Mouse (Mus musculus): ENCODE data around the gene Bysl. TPM values are rescaled to one million over a fixed set of nuclear protein-coding genes. Genes with fewer than 3 reads are reported as not detected.
A peak's percentile ranks its signal among the peaks of the same experiment; 100 is the strongest.
"Not testable (repeated sequence)": the region's sequence is repeated elsewhere in the genome, so short reads cannot be mapped to it uniquely, and the experiment has no call there.

Bysl gene
- total and polyA plus RNA-seq, 2 experiments from 2014 or later = 17.4 to 19.9 TPM

- DNase-seq (ENCODE audit: low spot score) (no peak), ATAC-seq (ENCODE audit: insufficient read depth, low read depth) (no peak)
- H3K4me2 ChIP-seq (ENCODE audit: low read depth, low read length) = no peak overlapping the region
- H3K4me3 ChIP-seq (ENCODE audit: low read depth, low read length) = no peak overlapping the region
- H3K4me1 ChIP-seq (ENCODE audit: control insufficient read depth, insufficient read depth) = peaks cover 3% of the 10 kb centered on the region; the same call in 1 of the 2 replicates
- H3K27me3 ChIP-seq (ENCODE audit: control insufficient read depth, insufficient read depth, low read length) = no peaks in the 10 kb centered on the region
- H3K9ac ChIP-seq (replicated peaks; ENCODE audit: low read depth, low read length) = no peak overlapping the region
- TF ChIP-seq CTCF (IDR thresholded peaks at IDR 0.05; ENCODE audit: low read depth) = peak; percentile 3; the same call in 1 of the 2 replicates
- TF ChIP-seq EP300 (IDR thresholded peaks at IDR 0.05; ENCODE audit: low read depth) = no peak
- no peaks in the 10 kb centered on the region for H3K9me3 ChIP-seq (replicated peaks; ENCODE audit: control insufficient read depth, low read length)
- WGBS = 83% methylated on average over 2 of the region's 2 CpGs
- no peak overlapping the region for H3K27ac ChIP-seq (ENCODE audit: low read depth)
- peaks cover 31% of the 10 kb centered on the region for H3K36me3 ChIP-seq (replicated peaks; ENCODE audit: control insufficient read depth, insufficient read depth, low read length)
Observed at GRCm38 (mm10) chr17:47627791-47628190, 16.5 kb upstream of the Bysl start.

- peaks cover 3% of the 10 kb centered on the region; the same call in 1 of the 2 replicates for H3K4me1 ChIP-seq (ENCODE audit: control insufficient read depth, insufficient read depth)
- H3K27me3 ChIP-seq (ENCODE audit: control insufficient read depth, insufficient read depth, low read length) = no peaks in the 10 kb centered on the region
- peaks cover 43% of the 10 kb centered on the region for H3K36me3 ChIP-seq (replicated peaks; ENCODE audit: control insufficient read depth, insufficient read depth, low read length)
- H3K27ac ChIP-seq (ENCODE audit: low read depth) = no peak overlapping the region
- 80% methylated on average over 5 of the region's 5 CpGs for WGBS
- H3K9ac ChIP-seq (replicated peaks; ENCODE audit: low read depth, low read length) = no peak overlapping the region
- TF ChIP-seq CTCF (IDR thresholded peaks at IDR 0.05; ENCODE audit: low read depth) (no peak), EP300 (IDR thresholded peaks at IDR 0.05; ENCODE audit: low read depth) (no peak)
- no peak for DNase-seq (ENCODE audit: low spot score)
- H3K4me3 ChIP-seq (ENCODE audit: low read depth, low read length) = no peak overlapping the region
- ATAC-seq (ENCODE audit: insufficient read depth, low read depth) = no peak
- H3K9me3 ChIP-seq (replicated peaks; ENCODE audit: control insufficient read depth, low read length) = no peaks in the 10 kb centered on the region
- H3K4me2 ChIP-seq (ENCODE audit: low read depth, low read length) = no peak overlapping the region
Observed at GRCm38 (mm10) chr17:47626031-47626430, 14.7 kb upstream of the Bysl start.

- peaks cover 46% of the 10 kb centered on the region for H3K36me3 ChIP-seq (replicated peaks; ENCODE audit: control insufficient read depth, insufficient read depth, low read length)
- H3K4me1 ChIP-seq (ENCODE audit: control insufficient read depth, insufficient read depth) = peaks cover 3% of the 10 kb centered on the region; the same call in 1 of the 2 replicates
- ATAC-seq (ENCODE audit: insufficient read depth, low read depth) (no peak), DNase-seq (ENCODE audit: low spot score) (no peak)
- H3K4me2 ChIP-seq (ENCODE audit: low read depth, low read length) = no peak overlapping the region
- H3K9ac ChIP-seq (replicated peaks; ENCODE audit: low read depth, low read length) = no peak overlapping the region
- 86% methylated on average over 2 of the region's 2 CpGs for WGBS
- no peak for TF ChIP-seq EP300 (IDR thresholded peaks at IDR 0.05; ENCODE audit: low read depth)
- TF ChIP-seq CTCF (IDR thresholded peaks at IDR 0.05; ENCODE audit: low read depth) = no peak
- H3K9me3 ChIP-seq (replicated peaks; ENCODE audit: control insufficient read depth, low read length) = no peaks in the 10 kb centered on the region
- no peaks in the 10 kb centered on the region for H3K27me3 ChIP-seq (ENCODE audit: control insufficient read depth, insufficient read depth, low read length)
- no peak overlapping the region for H3K4me3 ChIP-seq (ENCODE audit: low read depth, low read length)
- no peak overlapping the region for H3K27ac ChIP-seq (ENCODE audit: low read depth)
Observed at GRCm38 (mm10) chr17:47625088-47625487, 13.8 kb upstream of the Bysl start.

GRCm38 (mm10) chr17:47624572-47624971 lies 13.3 kb upstream of the Bysl start:
- 94% methylated on average over 4 of the region's 5 CpGs for WGBS
- not testable (repeated sequence) for H3K27me3 ChIP-seq (ENCODE audit: control insufficient read depth, insufficient read depth, low read length); DNase-seq (ENCODE audit: low spot score); H3K4me2 ChIP-seq (ENCODE audit: low read depth, low read length); H3K9ac ChIP-seq (replicated peaks; ENCODE audit: low read depth, low read length); H3K27ac ChIP-seq (ENCODE audit: low read depth); H3K4me1 ChIP-seq (ENCODE audit: control insufficient read depth, insufficient read depth); H3K9me3 ChIP-seq (replicated peaks; ENCODE audit: control insufficient read depth, low read length); H3K4me3 ChIP-seq (ENCODE audit: low read depth, low read length); ATAC-seq (ENCODE audit: insufficient read depth, low read depth)
- H3K36me3 ChIP-seq (replicated peaks; ENCODE audit: control insufficient read depth, insufficient read depth, low read length) = peaks cover 51% of the 10 kb centered on the region

- Histone ChIP-seq H3K4me2 (ENCODE audit: low read depth, low read length) (no peak overlapping the region), H3K9me3 (replicated peaks; ENCODE audit: control insufficient read depth, low read length) (no peaks in the 10 kb centered on the region), H3K27ac (ENCODE audit: low read depth) (no peak overlapping the region), H3K9ac (replicated peaks; ENCODE audit: low read depth, low read length) (no peak overlapping the region), H3K4me1 (ENCODE audit: control insufficient read depth, insufficient read depth) (no peaks in the 10 kb centered on the region), H3K4me3 (ENCODE audit: low read depth, low read length) (no peak overlapping the region), H3K27me3 (ENCODE audit: control insufficient read depth, insufficient read depth, low read length) (no peaks in the 10 kb centered on the region), H3K36me3 (replicated peaks; ENCODE audit: control insufficient read depth, insufficient read depth, low read length) (peaks cover 65% of the 10 kb centered on the region)
- DNase-seq (ENCODE audit: low spot score) (no peak), ATAC-seq (ENCODE audit: insufficient read depth, low read depth) (no peak)
- TF ChIP-seq EP300 (IDR thresholded peaks at IDR 0.05; ENCODE audit: low read depth) (no peak), CTCF (IDR thresholded peaks at IDR 0.05; ENCODE audit: low read depth) (no peak)
- 95% methylated on average over 14 of the region's 14 CpGs for WGBS
Observed at GRCm38 (mm10) chr17:47622912-47623554, 11.7 kb upstream of the Bysl start.
